Mouse (Mus musculus): ENCODE measurements around the gene Nsun5. TPM values are rescaled to one million over a fixed set of nuclear protein-coding genes. Genes with fewer than 3 reads are reported as not detected.
"Not testable (repeated sequence)": the region's sequence is repeated elsewhere in the genome, so short reads cannot be mapped to it uniquely, and the experiment has no call there.

Nsun5 gene
- total RNA-seq, 2 experiments from 2014 or later = 13.9 to 19.5 TPM

DNA sequence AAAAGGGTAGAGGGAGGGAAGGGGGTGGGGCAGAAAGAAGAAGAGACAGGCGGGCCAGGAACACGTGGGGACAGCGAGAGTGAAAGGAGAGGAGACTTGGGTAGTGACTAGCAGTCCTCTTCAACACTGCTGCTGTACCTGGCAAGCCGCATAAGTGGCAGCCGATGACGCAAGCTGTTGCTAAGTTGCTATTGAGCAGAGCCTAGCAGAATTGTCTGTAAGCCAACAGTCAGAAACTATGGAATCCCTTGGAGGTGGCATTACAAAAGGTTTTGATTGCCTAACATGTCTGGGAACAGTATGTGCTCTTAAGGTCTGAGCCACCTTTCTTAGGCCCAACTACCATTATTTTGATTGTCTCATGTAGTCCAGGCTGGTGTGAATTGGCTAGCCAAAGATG is 1.4 kb upstream of the Nsun5 start:
- intact Hi-C loops (cut with DNase I) = no loop called here

GRCm38 (mm10) chr5:135369196-135369595 is 557 bp upstream of the Nsun5 start:
- intact Hi-C loops (cut with DNase I); DNase-seq (ENCODE audit: low spot score in 2 of 2): not testable (repeated sequence)

More for the DNA sequence above, 1.4 kb upstream of the Nsun5 start:
- DNase-seq (ENCODE audit: low spot score in 2 of 2) = no peak

DNA sequence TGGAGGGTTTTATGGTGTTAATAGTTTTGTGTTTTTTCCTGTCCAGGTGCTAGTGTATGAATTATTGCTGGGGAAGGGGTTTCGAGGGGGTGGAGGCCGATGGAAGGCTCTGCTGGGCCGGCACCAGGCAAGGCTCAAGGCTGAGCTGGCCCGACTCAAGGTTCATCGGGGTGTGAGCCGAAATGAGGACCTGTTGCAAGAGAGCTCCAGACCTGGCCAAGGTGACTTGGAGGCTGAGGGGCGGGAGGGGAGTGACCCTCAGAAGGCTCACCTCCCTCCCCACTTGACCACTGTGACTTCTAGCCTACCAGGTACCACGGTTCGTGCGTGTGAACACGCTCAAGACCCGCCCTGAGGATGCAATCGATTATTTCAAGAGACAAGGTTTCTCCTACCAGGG is 1.4 kb downstream of the Nsun5 start:
- no peak for DNase-seq (ENCODE audit: low spot score in 2 of 2)
- intact Hi-C loops (cut with DNase I) = no loop called here

DNA sequence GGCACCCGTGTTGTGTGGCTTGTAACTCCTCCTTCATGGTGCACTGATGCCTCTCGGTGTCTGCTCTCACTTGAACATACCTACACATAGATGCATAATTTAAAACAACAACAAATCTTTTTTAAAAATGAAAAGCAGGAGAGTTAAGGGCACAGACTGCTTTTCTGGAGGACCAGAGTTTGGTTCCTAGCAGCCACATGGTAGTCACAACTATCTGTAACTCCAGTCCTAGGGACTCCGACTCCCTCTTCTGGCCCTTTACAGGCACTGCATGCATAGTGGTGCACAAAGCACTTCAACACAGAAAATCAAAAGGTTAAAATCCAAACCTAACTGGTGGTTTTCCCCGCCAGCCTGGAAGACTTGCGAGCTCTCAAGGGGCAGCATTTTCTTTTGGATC is 3.8 kb downstream of the Nsun5 start:
- no peak for DNase-seq (ENCODE audit: low spot score in 2 of 2)
- intact Hi-C loops (cut with DNase I) = no loop called here

DNA sequence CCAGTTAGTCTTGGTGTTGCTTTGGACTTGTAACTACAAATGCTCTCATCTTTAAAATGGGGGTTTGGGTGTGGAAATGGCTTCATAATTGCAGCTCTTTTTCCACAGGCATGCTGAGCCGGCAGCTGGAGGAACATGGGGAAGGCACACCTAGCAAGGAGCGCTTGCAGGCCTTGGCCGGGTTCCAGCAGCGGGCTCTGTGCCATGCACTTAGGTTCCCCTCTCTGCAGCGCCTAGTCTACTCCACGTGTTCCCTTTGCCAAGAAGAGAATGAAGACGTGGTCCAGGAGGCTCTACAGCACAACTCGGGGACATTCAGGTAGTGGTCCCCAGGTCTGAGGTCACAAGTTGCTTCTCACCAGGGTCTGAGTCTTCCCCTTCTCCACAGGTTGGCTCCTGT is 5.4 kb downstream of the Nsun5 start:
- DNase-seq (ENCODE audit: low spot score in 2 of 2) = peak in 1 of 2 experiments; percentile 41
- intact Hi-C loops (cut with DNase I) = no loop called here

DNA sequence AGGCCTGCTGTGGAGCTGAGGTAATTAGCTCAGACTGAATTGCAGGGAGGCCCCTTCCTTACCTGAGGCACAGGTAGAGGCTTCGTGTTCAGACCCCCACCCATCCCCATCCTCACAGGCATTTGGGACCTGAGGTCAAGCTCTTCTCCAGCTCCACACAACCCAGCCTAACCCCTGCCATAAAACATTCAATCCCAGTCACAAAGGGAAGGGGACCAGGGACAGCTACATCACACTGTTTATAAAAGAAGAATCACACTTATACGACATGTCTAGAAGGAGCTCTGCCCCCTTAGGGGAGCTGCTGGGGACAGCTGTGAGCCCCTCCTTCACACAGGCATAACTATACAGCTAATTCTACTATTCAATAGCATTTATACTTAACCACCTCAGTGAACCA is 6.6 kb downstream of the Nsun5 start:
- intact Hi-C loops (cut with DNase I) = no loop called here
- DNase-seq (ENCODE audit: low spot score in 2 of 2) = no peak

GRCm38 (mm10) chr5:135380681-135381080 is 10.9 kb downstream of the Nsun5 start:
- no peak for DNase-seq (ENCODE audit: low spot score in 2 of 2)
- intact Hi-C loops (cut with DNase I) = loop anchor here (10.0 kb wide), 1 partner anchor 156 kb away; no protein-coding TSS in a partner anchor

DNA sequence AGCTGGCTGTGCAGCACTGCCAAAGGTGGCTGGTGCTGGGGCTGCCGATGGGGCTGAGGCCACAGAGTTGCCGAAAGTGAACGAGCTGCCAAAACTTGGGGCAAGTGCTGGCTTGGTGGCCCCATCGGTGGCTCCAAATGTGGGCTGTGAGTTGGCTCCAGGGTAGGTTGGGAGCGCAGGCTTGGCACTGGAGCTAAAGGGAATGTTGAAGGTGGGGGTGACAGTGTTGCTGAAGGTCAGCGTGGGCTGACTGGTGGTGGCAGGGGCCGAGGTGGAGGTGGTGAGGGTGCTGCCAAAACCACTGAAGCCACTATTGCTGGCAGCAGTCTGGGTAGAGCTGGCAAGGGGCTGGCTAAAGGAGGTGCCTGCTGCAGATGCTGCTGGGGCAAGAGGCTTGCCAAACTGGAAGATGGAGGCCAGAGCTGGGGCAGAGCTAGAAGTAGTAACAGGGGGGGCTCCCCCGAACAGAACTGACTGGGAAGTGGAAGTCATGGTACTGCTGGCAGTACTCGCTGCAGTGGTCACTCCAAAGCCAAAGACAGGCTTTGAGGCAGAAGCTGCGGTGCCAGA is 11.7 kb downstream of the Nsun5 start:
- no peak for DNase-seq (ENCODE audit: low spot score in 2 of 2)
- intact Hi-C loops (cut with DNase I) = loop anchor here (10.0 kb wide), 1 partner anchor 157 kb away; no protein-coding TSS in a partner anchor

DNA sequence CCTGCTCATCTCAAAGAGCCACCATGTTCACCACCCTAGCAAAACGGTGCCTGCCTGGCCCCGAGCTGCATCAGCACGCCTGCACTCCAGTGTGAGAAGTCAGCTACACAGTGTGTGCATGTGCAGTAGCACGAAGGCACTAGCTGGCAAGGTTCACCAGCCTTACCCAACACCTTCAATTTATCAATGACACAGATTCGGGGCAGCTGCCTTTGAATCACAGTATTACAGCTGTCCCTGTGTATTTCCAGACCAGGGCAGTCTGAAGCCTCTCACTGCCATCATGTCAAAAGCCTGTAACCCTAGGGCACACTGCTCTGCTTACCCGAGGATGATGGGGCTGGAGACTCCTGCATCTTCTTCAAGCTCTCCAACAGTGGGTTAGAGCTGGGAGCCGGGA is 13.0 kb downstream of the Nsun5 start:
- DNase-seq (ENCODE audit: low spot score in 2 of 2) = no peak
- intact Hi-C loops (cut with DNase I) = loop anchor here (10.0 kb wide), 1 partner anchor 158 kb away; no protein-coding TSS in a partner anchor

DNA sequence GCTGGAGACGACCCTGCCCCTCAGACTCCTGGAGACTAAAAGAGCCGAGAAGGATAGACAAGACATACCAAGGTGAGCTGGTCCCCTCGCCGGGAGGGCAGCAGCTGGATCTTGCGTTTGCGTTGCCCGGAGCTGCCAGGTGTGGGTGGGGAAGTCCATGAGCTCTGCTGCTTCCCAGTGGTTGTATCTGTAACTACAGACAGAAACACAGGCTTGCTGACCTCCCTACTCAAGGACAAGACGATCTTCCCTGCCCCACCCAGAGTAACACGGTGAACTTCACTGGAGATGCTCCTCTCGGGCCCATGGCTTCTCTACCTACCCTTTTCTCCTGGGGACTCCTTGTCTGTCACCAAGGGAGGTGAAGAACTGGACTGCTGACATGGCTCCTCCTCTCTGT is 14.0 kb downstream of the Nsun5 start:
- no peak for DNase-seq (ENCODE audit: low spot score in 2 of 2)
- intact Hi-C loops (cut with DNase I) = loop anchor here (10.0 kb wide), 1 partner anchor 159 kb away; no protein-coding TSS in a partner anchor

DNA sequence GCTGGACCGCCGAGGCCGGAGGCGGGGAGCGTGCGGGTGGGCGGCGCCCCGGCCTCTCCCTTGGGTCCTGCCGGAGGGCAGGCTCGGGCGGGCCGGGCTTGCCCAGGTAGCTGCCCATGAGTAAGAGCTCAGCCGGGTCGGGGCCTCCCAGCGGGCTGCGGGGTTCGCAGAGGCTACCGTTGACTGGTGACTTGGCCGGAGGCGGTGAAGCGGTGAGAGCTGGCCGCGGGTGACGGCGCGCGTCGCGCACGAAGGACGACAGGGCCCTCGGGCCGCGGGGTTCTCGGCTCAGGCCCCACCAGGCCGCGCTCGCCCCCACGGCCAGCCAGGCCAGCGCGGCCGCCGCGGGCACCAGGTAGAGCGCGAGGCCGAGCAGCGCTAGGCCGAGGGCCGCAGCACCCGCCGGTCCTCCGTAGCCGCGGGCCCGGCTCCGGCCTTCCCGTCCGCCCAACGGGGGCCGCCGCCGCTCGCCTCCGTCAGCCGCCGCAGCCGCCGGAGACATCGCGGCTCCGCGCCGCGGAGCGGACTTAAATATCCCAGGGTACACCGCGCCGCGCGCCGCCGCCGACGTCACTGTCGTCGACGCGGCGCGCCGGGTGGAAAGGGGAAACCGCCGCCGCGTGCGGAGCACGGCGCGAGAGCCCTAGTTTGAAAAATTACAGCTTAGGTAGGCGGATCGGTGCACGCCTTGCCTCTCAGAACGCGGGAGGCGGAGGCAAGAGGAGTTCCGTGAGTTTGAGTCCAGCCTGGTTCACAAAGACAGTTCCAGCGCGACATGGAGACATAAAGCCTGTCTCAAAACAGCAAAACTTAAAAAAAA is 24.5 kb downstream of the Nsun5 start, which contains the start of gene Pom121:
Gene Pom121 (minus strand): TSS at position 543 of the 820 bp plus-strand sequence.
- intact Hi-C loops (cut with DNase I) = no loop called here
- DNase-seq (ENCODE audit: low spot score in 2 of 2) = peak; percentile 78 to 89

- DNase-seq (ENCODE audit: low spot score in 2 of 2) = peak; percentile 58 to 62
- intact Hi-C loops (cut with DNase I) = no loop called here
Measured at GRCm38 (mm10) chr5:135395826-135396225, 26.1 kb downstream of the Nsun5 start.

DNA sequence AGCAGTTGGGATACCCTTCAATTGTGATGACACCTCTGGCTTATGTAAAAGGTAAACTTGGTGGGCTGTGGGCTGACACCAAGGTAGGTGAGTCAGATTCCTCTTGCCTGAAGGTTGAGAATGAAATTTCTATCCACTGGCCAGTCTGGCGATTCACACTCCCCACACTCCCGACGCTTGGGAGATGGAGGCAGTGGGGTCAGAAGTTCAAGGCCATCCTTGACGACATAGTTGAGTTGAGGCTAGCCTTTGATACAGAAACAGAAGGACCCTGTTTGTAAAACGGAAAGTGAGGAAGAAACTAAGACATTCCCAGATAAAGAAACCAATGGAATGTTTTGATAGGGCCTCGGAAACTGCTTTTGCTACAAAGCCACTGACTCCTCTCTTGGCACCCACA is 29.6 kb downstream of the Nsun5 start:
- intact Hi-C loops (cut with DNase I) = no loop called here
- no peak for DNase-seq (ENCODE audit: low spot score in 2 of 2)

DNA sequence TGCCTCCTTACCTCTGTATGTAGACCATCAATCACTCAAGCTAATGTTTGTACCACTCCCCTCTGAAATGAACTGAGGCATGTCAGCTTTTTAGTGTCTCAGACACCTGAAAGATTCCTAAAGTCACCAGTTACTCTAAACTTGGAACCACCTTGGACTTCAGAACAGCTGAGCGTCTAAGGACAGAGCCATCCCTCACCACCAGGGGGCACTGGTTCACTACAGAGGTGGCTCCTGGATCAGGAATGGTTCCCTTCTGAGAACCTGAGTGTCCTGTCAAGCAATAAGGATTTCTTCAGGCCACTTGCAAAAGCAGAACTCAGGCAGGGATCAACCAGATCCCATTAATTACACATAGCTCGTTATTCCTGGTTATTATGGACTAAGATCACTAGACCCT is 30.5 kb downstream of the Nsun5 start:
- intact Hi-C loops (cut with DNase I) = loop anchor here (1.0 to 5.0 kb wide), 2 partner anchors 94 to 362 kb away; no protein-coding TSS in a partner anchor

DNA sequence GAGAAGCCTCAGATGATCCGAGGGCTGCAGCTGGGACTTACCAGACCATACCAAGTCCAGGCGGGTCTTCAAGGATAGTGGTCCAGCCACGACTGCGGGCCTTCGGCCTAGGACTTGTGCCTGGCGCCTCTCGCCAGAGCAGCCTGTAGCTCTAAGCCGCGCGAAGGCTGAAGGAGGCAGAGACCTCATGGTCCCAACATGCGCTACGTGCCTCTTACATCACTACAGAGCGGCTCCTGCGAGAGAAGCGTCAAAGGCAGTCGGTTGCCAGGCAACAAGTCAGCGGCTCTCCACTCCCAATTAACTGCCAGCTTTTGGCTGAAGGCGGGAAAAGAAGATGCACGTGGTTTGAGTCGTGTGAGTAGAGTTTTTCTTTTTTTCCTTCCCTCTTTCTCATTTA is 34.9 kb downstream of the Nsun5 start:
- DNase-seq (ENCODE audit: low spot score in 2 of 2) = peak; percentile 77 to 83
- intact Hi-C loops (cut with DNase I) = loop anchor here (5.0 kb wide), 2 partner anchors 133 to 358 kb away; no protein-coding TSS in a partner anchor

More for the DNA sequence above, 30.5 kb downstream of the Nsun5 start:
- peak; percentile 74 to 87 for DNase-seq (ENCODE audit: low spot score in 2 of 2)

GRCm38 (mm10) chr5:135405437-135405836 is 35.7 kb downstream of the Nsun5 start:
- intact Hi-C loops (cut with DNase I) = loop anchor here (5.0 kb wide), 1 partner anchor 132 kb away; no protein-coding TSS in a partner anchor

GRCm38 (mm10) chr5:135408114-135408513 is 38.4 kb downstream of the Nsun5 start:
- DNase-seq (ENCODE audit: low spot score in 2 of 2) = no peak
- intact Hi-C loops (cut with DNase I) = loop anchor here (5.0 kb wide), 1 partner anchor 129 kb away; no protein-coding TSS in a partner anchor

More at GRCm38 (mm10) chr5:135405437-135405836, 35.7 kb downstream of the Nsun5 start:
- DNase-seq (ENCODE audit: low spot score in 2 of 2) = no peak

DNA sequence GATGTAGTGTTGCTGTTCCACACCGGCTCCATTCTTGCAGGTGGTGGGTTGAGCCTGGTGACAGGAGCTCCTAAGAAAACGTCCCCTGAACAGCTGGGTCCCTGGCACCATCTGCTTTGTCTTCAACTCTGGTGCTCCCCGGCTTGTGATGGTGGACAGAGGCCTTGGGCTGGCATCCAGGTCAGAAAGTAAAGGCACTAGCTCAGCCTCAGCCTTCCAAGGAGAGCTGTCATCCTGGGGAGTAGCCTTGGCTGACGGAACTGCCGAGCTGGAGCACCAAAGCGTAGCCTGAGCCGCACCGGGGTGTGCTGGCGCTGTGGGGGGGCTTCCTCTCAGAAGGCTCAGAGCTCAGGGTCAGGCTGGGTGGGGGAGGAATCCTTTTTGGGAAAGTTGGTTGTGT is 40.5 kb downstream of the Nsun5 start:
- no peak for DNase-seq (ENCODE audit: low spot score in 2 of 2)
- intact Hi-C loops (cut with DNase I) = no loop called here
